ENCODE assay signal across 10 mouse cellular contexts in genomic region chr4:155245770-155246492, GRCm38 (mm10). TPM values are rescaled to one million over a fixed set of nuclear protein-coding genes. Genes with fewer than 3 reads are reported as not detected.
DNase-seq lines count a peak whose midpoint lies in the region; ATAC-seq lines count a peak whose summit lies in the region.
"Had no signal": no experiment of that assay in that cellular context is flagged by ENCODE, and none has a peak within 500 bp of the region (broad histone marks: within the 10 kb centered on the region; RNA-seq: fewer than 3 reads in every experiment).

No protein-coding gene starts in this region.

- H3K27ac ChIP-seq in forebrain, embryonic 16.5 days (ENCODE audit: low read length): peak overlapping the region; percentile 39
- H3K27ac ChIP-seq in forebrain, embryonic 12.5 days: no peak overlapping the region
- H3K27ac ChIP-seq in liver, embryonic 16.5 days (ENCODE audit: low read length): no peak overlapping the region
- H3K27ac ChIP-seq in liver, embryonic 11.5 days (ENCODE audit: low read depth, low read length): no peak overlapping the region
- H3K27ac ChIP-seq in embryonic facial prominence, embryonic 10.5 days (replicated peaks): peak overlapping the region; percentile 59

- ATAC-seq in forebrain, embryonic 16.5 days: no peak
- ATAC-seq in forebrain, embryonic 12.5 days (ENCODE audit: low FRiP score): no peak
- ATAC-seq in liver, embryonic 16.5 days (ENCODE audit: low read depth): 0 out of 2 replicates have a peak, but pooled peaks have one; percentile 3
- ATAC-seq in liver, embryonic 11.5 days (replicated peaks; ENCODE audit: low FRiP score): no peak
- no peak for ATAC-seq in monocyte, adult 5-6 weeks (replicated peaks; ENCODE audit: insufficient number of reproducible peaks, low FRiP score, low TSS enrichment, poor library complexity, severe bottlenecking)
- ATAC-seq: CD4-positive, CD25-positive, alpha-beta regulatory T cell, adult 4 months had no signal

- H3K36me3 ChIP-seq in forebrain, embryonic 16.5 days (ENCODE audit: control insufficient read depth, insufficient read depth): no peaks in the 10 kb centered on the region
- H3K36me3 ChIP-seq in forebrain, embryonic 12.5 days (replicated peaks): no peaks in the 10 kb centered on the region
- H3K36me3 ChIP-seq in liver, embryonic 16.5 days (ENCODE audit: control insufficient read depth, insufficient read depth): no peaks in the 10 kb centered on the region
- H3K36me3 ChIP-seq in liver, embryonic 11.5 days (ENCODE audit: control insufficient read depth, insufficient read depth, low read length): no peaks in the 10 kb centered on the region
- no peaks in the 10 kb centered on the region for H3K36me3 ChIP-seq in embryonic facial prominence, embryonic 10.5 days (replicated peaks)

- H3K4me2 ChIP-seq in forebrain, embryonic 16.5 days (ENCODE audit: low read length): no peak overlapping the region
- no peak overlapping the region for H3K4me2 ChIP-seq in forebrain, embryonic 12.5 days
- H3K4me2 ChIP-seq in liver, embryonic 16.5 days (ENCODE audit: low read depth, low read length): no peak overlapping the region
- no peak overlapping the region for H3K4me2 ChIP-seq in liver, embryonic 11.5 days
- H3K4me2 ChIP-seq: heart, embryonic 11.5 days had no signal

- no peak for DNase-seq in liver, embryonic 11.5 days (ENCODE audit: low spot score)
- DNase-seq in embryonic facial prominence, embryonic 10.5 days (ENCODE audit: low spot score): no peak
- peak; percentile 82 to 83 for DNase-seq in kidney, postnatal 36 days
- DNase-seq in embryo, embryonic 10.5 days (ENCODE audit: low spot score): no peak

- WGBS in forebrain, embryonic 16.5 days: 62% methylated on average over 6 of the region's 6 CpGs
- 75% methylated on average over 6 of the region's 6 CpGs for WGBS in forebrain, embryonic 12.5 days
- WGBS in liver, embryonic 16.5 days (ENCODE audit: insufficient replicate concordance): 44% methylated on average over 6 of the region's 6 CpGs
- WGBS in liver, embryonic 11.5 days: 59% methylated on average over 6 of the region's 6 CpGs
- WGBS in embryonic facial prominence, embryonic 10.5 days: 67% methylated on average over 6 of the region's 6 CpGs

- no peak overlapping the region; the same call in 1 of the 2 replicates for H3K9ac ChIP-seq in forebrain, embryonic 16.5 days (replicated peaks; ENCODE audit: low read depth, low read length)
- no peak overlapping the region; the same call in 1 of the 2 replicates for H3K9ac ChIP-seq in forebrain, embryonic 12.5 days
- H3K9ac ChIP-seq in liver, embryonic 16.5 days (ENCODE audit: low read depth, low read length): no peak overlapping the region
- H3K9ac ChIP-seq in liver, embryonic 11.5 days (ENCODE audit: low read depth, low read length): no peak overlapping the region

- H3K4me1 ChIP-seq in forebrain, embryonic 16.5 days (replicated peaks; ENCODE audit: control insufficient read depth, insufficient read depth, low read length): peaks cover 26% of the 10 kb centered on the region
- peaks cover 14% of the 10 kb centered on the region for H3K4me1 ChIP-seq in forebrain, embryonic 12.5 days
- H3K4me1 ChIP-seq in liver, embryonic 16.5 days (ENCODE audit: control insufficient read depth, low read depth, low read length): peaks cover 11% of the 10 kb centered on the region; the same call in 1 of the 2 replicates
- H3K4me1 ChIP-seq in liver, embryonic 11.5 days (replicated peaks; ENCODE audit: control insufficient read depth, insufficient read depth, low read length): peaks cover 5% of the 10 kb centered on the region; the same call in 1 of the 2 replicates
- peaks cover 30% of the 10 kb centered on the region for H3K4me1 ChIP-seq in embryonic facial prominence, embryonic 10.5 days

- no peaks in the 10 kb centered on the region for H3K9me3 ChIP-seq in forebrain, embryonic 16.5 days (ENCODE audit: control insufficient read depth, low read length)
- H3K9me3 ChIP-seq in forebrain, embryonic 12.5 days: no peaks in the 10 kb centered on the region
- H3K9me3 ChIP-seq in liver, embryonic 16.5 days (replicated peaks; ENCODE audit: control insufficient read depth, low read length): no peaks in the 10 kb centered on the region
- no peaks in the 10 kb centered on the region for H3K9me3 ChIP-seq in liver, embryonic 11.5 days (ENCODE audit: control insufficient read depth, low read length)
- 0 out of 2 replicates have a peak, but pooled peaks cover 2% of the 10 kb centered on the region for H3K9me3 ChIP-seq in embryonic facial prominence, embryonic 10.5 days

- H3K27me3 ChIP-seq in forebrain, embryonic 16.5 days (replicated peaks; ENCODE audit: control insufficient read depth, insufficient read depth, low read length): no peaks in the 10 kb centered on the region
- 0 out of 2 replicates have a peak, but pooled peaks cover 9% of the 10 kb centered on the region for H3K27me3 ChIP-seq in forebrain, embryonic 12.5 days
- H3K27me3 ChIP-seq in liver, embryonic 16.5 days (ENCODE audit: control insufficient read depth, insufficient read depth, low read depth, low read length): no peaks in the 10 kb centered on the region
- no peaks in the 10 kb centered on the region; the same call in 1 of the 2 replicates for H3K27me3 ChIP-seq in liver, embryonic 11.5 days (replicated peaks; ENCODE audit: control insufficient read depth, insufficient read depth, low read length)
- no peaks in the 10 kb centered on the region for H3K27me3 ChIP-seq in embryonic facial prominence, embryonic 10.5 days (replicated peaks; ENCODE audit: low read depth, poor library complexity, severe bottlenecking)

- H3K4me3 ChIP-seq in forebrain, embryonic 16.5 days (replicated peaks; ENCODE audit: low read length): no peak overlapping the region
- H3K4me3 ChIP-seq in forebrain, embryonic 12.5 days (replicated peaks): no peak overlapping the region
- H3K4me3 ChIP-seq in liver, embryonic 16.5 days (ENCODE audit: low read depth, low read length): no peak overlapping the region
- no peak overlapping the region for H3K4me3 ChIP-seq in liver, embryonic 11.5 days (ENCODE audit: low read depth, low read length)
- no peak overlapping the region for H3K4me3 ChIP-seq in embryonic facial prominence, embryonic 10.5 days

RNA-seq across cellular contexts. Expression of gene Faap20, which starts 3.7 kb away (rescaled TPM):
- 79.4 and 84.0 TPM in 2 replicates for polyA plus RNA-seq in forebrain, embryonic 16.5 days (2015; fragmentation: Nextera tagmentation; extraction: Ambion mirVana)
- polyA plus RNA-seq in forebrain, embryonic 12.5 days (2016; fragmentation: Nextera tagmentation; extraction: Ambion mirVana): 96.4 and 96.9 TPM in 2 replicates
- polyA plus RNA-seq in liver, embryonic 16.5 days (2015; fragmentation: Nextera tagmentation; extraction: Ambion mirVana): 17.1 and 18.6 TPM in 2 replicates
- 50.1 and 55.0 TPM in 2 replicates for polyA plus RNA-seq in liver, embryonic 11.5 days (2014; fragmentation: Nextera tagmentation; extraction: Ambion mirVana)
- 99.6 and 100 TPM in 2 replicates for polyA plus RNA-seq in embryonic facial prominence, embryonic 10.5 days (2016; fragmentation: Nextera tagmentation; extraction: Ambion mirVana)
- 15.4 to 17.5 TPM (median 17.0 TPM) in 3 replicates for total RNA-seq in monocyte, adult 5-6 weeks (2017)

RNA-seq across cellular contexts. Expression of gene Ski, which starts 23.5 kb away (rescaled TPM):
- polyA plus RNA-seq in forebrain, embryonic 16.5 days (2015; fragmentation: Nextera tagmentation; extraction: Ambion mirVana): 15.8 and 16.0 TPM in 2 replicates
- 12.3 and 14.2 TPM in 2 replicates for polyA plus RNA-seq in forebrain, embryonic 12.5 days (2016; fragmentation: Nextera tagmentation; extraction: Ambion mirVana)
- 2.4 and 2.5 TPM in 2 replicates for polyA plus RNA-seq in liver, embryonic 16.5 days (2015; fragmentation: Nextera tagmentation; extraction: Ambion mirVana)
- polyA plus RNA-seq in liver, embryonic 11.5 days (2014; fragmentation: Nextera tagmentation; extraction: Ambion mirVana): 8.2 and 9.8 TPM in 2 replicates
- polyA plus RNA-seq in embryonic facial prominence, embryonic 10.5 days (2016; fragmentation: Nextera tagmentation; extraction: Ambion mirVana): 8.5 and 10.7 TPM in 2 replicates
- 13.5 to 26.2 TPM (median 17.7 TPM) in 3 replicates for total RNA-seq in monocyte, adult 5-6 weeks (2017)

Comparison
In these comparisons a context has a peak if more than half of its experiments do, and no peak if none do; other contexts are left out.
1. H3K27ac ChIP-seq: peak in forebrain, embryonic 16.5 days (single experiment) and embryonic facial prominence, embryonic 10.5 days (single experiment); none in forebrain, embryonic 12.5 days (single experiment), liver, embryonic 16.5 days (single experiment) and liver, embryonic 11.5 days (single experiment).
2. DNase-seq: peak in kidney, postnatal 36 days (2 of 2); none in liver, embryonic 11.5 days (single experiment), embryonic facial prominence, embryonic 10.5 days (single experiment) and embryo, embryonic 10.5 days (single experiment).